Mouse (Mus musculus) c-Kit-positive CD71-positive TER-119-negative erythroid progenitor cells, embryonic 14.5 days (primary cell): ENCODE measurements at regions not wholly inside any gene's neighbourhood (a gene's known extent, or its start where the extent isn't known, plus 50 kb on each side); places are given as distances from the start of the nearest gene placed in this dataset.

Source experiments
- DNase-seq: peaks from one replicate; pipeline ENCODE4 v3.0.0-alpha.2; 2013; ENCODE audit warnings: low read depth

GRCm38 (mm10) chr9:71358961-71359360, 126.8 kb downstream of the Polr2m start:
- peak; percentile 10 for DNase-seq

- no peak for DNase-seq
Observed at GRCm38 (mm10) chr9:71355721-71356120, 130.0 kb downstream of the Polr2m start.
